Mouse (Mus musculus): ENCODE measurements around the gene Cenpa.
"Not testable (repeated sequence)": the region's sequence is repeated elsewhere in the genome, so short reads cannot be mapped to it uniquely, and the experiment has no call there.

Gene Cenpa

DNA sequence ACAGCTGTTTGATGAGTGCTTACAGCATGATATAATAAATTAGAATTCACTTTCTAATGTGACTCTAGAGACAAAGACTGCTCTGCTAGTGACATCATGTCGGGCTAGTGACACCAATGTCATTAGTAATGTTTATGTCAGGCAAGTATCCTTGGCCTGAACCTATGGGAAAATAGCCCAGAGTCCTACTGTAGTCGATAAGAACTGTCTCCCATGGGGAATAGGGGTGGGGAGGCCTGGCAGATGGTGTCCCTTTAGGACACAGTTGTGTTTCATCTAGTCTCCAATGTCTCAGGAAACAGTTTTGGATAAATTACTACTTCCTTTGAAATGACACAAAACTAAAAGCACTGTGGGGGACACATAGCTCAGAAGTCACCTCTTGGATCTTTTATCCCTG lies 20.5 kb upstream of the Cenpa start:
- DNase-seq (ENCODE audit: low spot score in 2 of 2): no peak

DNA sequence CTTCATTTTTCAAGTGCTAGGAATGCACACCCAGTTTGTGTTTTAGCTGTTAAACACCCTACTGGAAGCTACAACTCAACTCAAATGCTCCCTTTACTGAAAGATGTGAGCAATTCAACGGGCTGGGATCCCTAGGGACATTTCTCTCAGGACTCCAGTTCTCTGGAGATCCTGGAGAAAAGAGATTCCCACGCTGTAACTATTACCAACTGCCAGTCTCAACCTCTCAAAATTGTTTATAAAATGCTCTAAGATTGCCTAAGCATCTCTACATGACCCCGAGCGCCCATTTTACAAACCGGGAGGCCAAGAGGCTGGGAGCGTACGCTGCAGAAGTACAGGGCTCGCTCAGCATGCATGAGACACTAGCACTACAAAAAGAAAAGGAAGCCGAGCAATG lies 19.2 kb upstream of the Cenpa start:
- no peak for DNase-seq (ENCODE audit: low spot score in 2 of 2)

DNA sequence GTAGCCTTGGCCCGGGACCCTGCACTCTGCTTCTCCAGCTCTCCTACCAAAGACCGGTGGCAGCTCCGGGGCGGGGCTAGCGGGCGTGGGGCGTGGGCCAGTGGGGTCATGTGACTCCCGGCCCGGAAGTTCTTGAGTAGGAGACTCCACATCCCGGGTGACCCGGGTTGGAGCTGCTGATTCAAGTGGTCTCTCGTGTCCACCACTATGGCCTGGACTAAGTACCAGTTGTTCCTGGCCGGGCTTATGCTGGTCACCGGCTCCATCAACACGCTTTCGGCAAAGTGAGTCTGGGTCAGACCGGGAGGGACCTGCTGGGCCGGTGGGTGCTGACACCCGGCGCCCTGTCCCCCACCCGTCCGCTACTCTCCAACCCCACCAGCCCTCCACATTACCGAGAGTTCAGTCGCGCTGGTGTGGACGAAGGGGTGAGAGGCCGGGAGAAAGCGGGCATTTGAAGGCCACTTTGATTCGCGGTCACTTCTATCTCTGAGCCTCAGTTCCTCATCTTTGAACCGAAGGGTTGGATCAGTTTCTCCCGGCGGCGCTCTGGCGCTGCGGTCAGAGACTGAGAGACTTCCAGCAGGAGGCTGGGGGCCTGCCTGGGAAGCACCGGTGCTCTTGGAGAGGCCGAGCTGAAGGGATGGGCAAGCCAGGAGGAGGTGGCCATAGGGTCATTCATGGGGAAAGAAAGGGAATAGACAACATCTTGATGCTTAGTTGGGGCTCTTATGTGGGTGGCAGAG lies 18.6 kb upstream of the Cenpa start, which contains the start of gene Slc35f6:
Gene Slc35f6 (plus strand): TSS at position 119 of the 746 bp plus-strand sequence.
- DNase-seq (ENCODE audit: low spot score in 2 of 2): peak; percentile 90 to 91

DNA sequence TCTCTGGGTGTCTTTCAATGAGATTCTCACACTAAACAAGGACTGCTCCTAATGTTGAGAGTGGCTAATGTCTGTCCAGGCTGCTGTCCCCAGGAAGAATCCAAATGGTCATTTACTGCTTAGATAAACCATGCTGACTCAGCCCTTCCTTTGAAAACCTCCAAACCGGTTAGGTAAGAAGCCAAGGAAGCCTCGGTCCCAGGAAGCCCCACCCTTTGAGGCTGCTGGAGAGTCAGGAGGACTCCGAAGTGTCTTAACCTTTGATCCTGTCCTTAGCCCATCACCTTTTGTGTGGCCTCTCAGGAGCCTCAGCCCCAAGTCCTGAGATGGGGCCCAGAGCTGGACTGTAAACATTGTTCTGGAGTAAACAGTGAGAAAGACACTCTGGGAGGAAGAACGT lies 17.0 kb upstream of the Cenpa start:
- DNase-seq (ENCODE audit: low spot score in 2 of 2): no peak

DNA sequence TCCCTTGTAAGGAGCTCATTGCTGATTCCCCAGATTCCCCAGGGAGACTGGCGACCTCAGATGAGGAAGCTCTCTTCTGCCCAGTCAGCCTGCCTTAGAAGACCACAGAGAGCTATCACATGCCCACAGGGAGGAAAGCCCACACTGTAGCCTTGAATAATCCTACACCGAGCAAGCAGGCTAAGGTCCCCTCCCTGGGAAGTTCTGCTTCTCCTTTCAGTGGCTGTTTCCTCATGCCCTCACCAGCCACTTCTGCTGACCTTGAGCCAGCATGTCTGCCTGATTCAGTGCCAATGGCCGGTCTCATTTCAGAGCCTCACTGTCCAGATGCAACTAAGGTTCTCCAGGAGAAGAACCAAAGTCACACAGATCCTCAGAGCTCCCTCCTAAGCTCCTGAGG lies 15.8 kb upstream of the Cenpa start:
- DNase-seq (ENCODE audit: low spot score in 2 of 2): no peak

DNA sequence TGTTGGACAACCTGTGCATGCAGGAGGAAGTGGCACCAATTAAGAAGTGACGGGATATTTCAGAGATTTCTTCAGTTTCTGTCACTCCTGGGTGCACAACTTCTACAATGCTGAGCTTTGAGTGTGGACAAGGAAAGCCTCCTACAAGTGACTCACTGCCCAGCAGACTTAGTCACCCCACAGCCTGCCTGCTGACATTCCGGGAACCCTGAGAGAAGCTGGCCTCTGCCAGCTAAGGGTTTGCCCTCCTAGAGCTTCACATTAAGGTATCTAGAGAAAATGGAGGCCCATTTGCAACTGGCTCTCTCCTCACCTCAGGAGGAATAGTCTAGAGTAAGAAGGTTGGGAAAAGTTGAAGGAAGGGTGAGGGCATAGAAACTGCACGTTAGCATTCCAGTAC lies 15.0 kb upstream of the Cenpa start:
- no peak for DNase-seq (ENCODE audit: low spot score in 2 of 2)

DNA sequence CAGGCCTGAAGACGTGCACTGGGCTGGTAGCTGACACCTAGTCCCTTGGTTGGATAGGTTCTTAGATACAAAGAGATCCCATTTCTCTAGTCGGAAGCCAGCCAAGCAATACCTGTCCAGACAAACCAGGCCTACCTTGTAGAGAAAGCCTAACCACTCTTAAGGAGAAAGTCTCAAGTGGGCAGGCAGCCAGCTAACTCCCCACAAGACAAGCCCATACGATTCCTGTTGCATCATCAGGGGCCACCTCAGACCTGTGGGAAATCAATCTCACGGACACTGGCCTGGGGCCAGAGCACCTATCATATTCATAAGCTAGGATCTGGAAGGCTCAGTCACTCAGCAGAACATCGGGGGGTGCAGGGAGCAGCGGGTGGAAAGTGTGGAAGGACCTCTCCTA lies 13.3 kb upstream of the Cenpa start:
- DNase-seq (ENCODE audit: low spot score in 2 of 2): no peak

DNA sequence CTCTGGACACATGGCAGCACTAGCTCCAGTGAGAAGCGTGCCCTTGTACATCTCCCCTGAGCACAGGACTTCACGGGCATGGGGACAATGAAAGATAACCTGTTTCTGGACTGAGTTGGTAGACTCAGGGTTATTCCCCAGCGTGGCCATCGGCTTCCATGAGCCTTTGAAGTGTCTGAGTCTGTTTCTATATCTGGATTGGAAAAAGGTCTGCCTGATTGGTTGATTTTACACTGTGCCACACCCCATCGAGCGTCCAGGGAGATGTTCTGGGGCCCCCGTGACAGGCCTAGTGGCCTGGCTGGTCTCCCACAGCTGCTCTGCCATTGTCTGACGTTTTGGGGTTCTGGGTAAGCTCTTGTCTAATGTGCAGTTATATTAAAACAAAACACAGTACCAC lies 11.5 kb upstream of the Cenpa start:
- DNase-seq (ENCODE audit: low spot score in 2 of 2): no peak

DNA sequence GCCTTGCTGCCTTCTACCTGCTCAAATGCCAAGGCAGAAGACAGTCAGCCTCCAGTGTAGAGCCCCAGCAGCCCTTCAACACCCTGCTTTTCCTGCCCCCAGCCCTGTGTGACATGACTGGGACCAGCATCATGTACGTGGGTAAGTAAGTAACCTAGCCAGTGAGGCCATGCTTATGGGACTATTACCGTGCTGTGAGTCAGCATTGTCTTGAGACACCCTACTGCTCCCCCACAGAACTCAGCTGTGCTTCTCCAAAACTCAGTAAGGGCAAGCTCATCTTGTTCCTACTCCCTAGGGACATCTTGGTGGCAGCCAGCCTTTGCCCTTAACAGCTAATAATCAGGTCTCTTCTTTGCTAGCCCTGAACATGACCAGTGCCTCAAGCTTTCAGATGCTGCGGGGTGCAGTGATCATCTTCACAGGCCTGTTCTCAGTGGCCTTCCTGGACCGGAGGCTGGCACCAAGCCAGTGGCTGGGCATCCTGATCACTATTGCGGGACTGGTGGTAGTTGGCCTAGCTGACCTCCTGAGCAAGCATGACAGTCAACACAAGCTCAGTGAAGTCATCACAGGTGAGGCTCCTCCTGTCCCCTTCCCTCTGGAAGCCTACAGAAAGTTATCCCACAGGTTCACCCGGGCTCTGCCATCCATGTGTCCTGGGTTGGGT lies 10.9 kb upstream of the Cenpa start:
- DNase-seq (ENCODE audit: low spot score in 2 of 2): no peak

DNA sequence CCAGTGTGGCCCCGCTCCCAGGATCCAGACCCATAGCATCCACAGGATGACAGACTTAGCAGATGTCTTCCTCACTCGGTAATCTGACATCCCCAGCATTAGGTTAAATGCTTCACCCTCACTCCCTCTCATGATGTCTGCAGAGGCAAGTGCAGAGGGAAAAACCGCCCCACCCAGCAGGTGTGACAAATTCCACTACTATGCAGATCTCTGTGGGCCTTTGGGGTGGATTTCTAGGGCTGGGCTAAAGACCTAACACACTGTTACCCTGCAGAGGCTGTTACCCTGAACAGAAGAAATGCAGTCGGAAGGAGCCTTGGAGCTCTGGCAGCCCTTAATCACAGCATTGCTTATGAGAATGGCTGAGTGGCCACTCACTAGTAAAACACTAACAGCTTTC lies 7.5 kb upstream of the Cenpa start:
- no peak for DNase-seq (ENCODE audit: low spot score in 2 of 2)

DNA sequence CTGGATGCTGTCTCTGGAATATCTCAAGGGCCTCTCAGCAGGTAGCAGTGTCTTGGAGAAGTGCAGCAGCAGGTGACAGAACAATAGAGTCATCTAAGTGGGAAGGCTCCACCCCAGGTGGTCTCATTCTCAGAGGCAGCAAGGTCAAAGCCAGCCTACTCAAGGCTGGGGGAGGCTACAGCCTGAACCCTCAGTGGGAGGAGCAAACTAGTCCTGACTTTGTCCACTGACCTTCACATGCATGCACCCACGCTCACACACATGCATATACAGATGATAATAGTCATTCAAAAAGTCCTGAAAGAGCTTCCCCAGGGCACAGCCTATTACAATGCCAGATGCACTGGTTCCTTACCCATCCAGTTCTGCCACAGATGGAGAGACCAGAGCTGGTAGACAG lies 6.3 kb upstream of the Cenpa start:
- no peak for DNase-seq (ENCODE audit: low spot score in 2 of 2)

DNA sequence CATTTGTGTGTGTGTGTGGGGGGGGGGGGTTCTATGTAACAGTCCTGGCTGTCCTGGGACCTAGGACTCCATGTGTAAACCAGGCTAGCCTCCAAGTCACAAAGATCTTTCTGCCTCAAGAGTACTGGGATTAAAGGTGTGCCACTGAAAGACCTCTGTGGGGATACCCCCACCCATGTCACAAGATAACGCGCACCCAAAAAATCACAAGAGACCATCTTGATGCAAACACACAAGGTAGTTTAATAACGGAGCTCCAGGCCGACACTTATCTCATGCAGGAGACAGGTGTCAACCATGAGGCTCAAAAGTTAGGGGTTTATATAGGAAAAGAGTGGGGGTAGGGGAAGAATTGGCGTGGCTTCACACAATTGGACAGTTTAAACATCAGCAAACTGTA lies 5.8 kb upstream of the Cenpa start:
- no peak for DNase-seq (ENCODE audit: low spot score in 2 of 2)

DNA sequence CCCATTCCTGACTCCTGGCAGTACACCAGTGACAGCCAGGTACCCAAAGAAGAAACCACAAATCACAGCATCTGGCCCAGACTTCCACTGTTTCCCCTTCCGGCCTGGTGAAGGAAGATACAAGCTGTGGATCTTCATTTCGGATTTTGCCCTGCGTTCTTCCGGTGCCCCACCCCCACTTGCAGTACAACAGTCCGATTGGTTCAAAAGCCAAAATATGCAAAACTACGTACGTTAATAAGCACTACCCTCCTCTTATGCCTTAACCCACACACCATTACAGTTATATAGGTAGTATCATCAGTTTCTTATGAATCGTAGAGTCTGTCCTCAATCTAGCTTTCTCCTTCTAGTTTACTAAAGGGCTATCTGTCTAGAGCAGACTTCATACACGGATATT lies 1.2 kb upstream of the Cenpa start:
- no peak for DNase-seq (ENCODE audit: low spot score in 2 of 2)

DNA sequence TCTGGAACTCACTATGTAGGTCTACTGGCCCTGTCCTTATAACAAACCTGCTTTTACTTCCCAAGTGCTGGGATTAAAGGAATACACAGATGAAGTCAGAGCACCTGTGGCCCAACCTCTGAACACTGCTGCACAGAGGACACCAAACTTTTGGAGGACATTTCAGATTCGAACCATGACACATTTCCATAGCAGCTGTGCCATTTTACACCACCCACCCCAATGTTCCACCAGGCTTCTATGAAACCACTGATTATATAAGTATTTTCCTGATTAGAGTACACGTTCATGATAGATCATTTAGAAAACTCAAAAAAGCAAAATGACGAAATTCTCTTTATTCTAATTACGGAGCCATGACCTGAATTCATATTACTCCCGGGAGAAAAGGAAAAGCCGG lies 609 bp upstream of the Cenpa start:
- DNase-seq (ENCODE audit: low spot score in 2 of 2): no peak

DNA sequence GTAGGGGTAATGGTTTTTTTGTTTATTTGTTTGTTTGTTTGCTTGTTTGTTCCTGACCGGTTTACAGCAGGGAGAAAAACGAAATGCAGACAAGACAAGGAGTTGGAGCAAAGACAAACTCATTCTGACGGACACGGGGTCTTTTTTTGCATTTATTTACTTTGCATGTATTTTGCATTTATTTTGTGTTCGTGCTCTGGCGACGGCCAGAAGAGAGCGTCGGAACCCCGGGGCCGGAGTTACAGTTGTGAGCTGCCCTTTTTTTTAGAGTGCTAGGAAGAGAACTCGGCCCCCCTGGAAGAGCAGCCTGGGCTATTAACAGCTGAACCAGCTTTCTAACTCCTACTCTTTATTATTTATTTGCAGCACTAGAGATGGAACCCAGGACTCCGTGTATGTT lies 638 bp downstream of the Cenpa start:
- DNase-seq (ENCODE audit: low spot score in 2 of 2): no peak

DNA sequence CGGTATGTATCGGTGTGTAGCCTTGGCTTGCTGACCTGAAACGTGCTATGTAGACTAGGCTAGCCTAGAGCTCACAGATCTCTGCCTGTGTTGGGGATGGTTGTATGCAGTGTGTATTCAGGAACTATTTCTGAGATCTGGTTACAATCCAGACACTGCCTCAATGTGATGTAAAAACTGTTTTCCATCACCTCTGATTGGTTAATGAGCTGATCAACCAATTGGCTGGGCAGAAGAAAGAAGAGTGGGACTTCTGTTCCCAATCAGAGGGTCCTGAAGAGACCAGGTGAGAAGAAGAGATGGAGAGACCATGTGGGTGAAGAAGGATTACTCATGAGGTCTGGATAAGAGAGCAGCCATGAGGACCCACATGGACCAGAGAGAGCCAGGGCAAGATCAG lies 1.1 kb downstream of the Cenpa start:
- no peak for DNase-seq (ENCODE audit: low spot score in 2 of 2)

DNA sequence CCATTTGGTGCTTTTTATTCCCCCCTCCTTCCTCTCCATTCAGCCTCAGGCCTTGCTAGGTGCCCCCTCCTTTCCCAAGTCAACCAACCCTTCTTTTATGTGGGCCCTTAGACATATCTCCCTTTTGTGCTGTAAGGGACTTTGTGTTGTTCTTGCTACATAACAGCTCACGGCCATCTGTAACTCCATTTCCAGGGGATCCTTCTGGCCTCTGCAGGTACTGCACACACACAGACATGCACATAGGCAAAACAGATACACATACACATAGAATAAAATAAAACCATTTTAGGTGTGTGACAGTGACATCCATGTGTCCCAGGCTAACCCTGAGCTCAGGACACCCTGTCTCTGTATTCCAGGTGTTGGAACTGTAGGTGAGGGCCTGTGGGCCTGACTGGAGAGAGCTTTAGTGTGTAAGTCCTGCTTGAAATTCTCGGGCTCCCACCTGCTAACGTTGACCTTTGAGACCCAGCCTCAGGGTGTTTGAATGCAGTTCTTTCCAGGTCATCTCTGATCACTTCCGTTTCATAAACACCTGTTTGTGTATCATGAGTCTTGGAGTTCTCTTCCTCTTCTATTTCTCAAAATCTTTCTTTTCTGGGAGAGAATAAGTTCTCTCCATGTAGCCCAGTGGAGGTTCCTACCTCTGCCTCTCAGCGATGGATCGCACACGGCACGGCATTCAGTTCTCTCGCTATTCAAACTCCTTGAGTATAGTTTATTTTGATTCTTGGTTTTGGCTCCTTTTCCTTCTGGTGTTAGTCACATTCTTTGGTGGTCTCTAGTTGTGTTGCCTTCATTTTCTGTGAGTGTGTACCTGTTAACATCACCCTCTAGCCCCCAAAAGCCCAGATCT lies 2.3 kb downstream of the Cenpa start:
- no peak for DNase-seq (ENCODE audit: low spot score in 2 of 2)

DNA sequence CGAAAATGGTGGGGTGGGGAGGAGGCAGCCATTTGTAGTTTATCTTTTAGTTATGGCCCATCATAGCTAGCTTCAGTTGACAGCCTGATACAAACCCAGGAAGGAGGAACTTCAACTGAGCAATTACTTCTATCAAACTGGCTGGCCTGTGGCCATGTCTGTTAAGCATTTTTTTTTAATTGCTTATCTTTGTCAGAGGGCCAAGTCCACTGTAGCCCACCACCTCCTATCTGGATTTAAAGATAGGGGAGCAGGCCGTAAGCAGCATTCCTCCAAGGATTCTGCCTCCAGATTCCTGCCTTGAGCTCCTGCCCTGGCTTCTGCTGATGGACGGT lies 2.9 kb downstream of the Cenpa start:
- DNase-seq (ENCODE audit: low spot score in 2 of 2): no peak

DNA sequence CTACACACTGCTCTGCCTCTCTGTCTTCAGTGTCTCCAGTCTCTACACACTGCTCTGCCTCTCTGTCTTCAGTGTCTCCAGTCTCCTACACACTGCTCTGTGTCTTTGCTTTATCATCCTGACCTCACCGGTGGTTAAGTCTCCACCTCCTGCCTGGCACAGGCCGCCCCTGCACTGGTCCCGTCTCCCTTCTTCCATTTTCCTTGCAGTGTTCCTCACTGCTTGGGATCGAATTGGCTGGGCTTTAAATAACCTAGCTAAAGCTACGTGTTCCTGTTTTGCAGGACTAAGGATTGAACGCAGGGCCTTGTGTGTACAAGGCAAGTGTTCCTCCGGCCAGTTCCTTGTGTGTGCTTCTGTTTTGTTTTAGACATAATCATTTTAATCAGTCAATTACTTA lies 3.5 kb downstream of the Cenpa start:
- DNase-seq (ENCODE audit: low spot score in 2 of 2): no peak

DNA sequence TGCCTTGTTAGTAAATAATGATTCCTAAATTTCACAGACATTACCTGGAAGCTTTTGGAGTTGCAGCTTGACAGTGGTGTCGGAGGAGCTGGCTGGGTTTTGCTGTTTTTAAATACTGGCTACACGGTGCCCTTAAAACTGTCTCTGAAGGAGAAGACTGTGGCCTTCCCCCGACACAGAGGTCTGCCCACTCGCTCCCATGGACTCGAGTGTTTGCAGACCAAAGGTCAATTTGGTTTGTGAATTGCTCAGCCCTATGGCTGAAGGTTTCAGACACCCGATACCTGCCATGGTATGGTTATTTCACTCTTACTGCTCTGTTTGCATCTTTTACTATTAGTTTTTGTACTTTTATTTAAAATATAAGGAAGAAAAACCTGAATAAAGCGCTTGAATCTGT lies 7.4 kb downstream of the Cenpa start:
- no peak for DNase-seq (ENCODE audit: low spot score in 2 of 2)

DNA sequence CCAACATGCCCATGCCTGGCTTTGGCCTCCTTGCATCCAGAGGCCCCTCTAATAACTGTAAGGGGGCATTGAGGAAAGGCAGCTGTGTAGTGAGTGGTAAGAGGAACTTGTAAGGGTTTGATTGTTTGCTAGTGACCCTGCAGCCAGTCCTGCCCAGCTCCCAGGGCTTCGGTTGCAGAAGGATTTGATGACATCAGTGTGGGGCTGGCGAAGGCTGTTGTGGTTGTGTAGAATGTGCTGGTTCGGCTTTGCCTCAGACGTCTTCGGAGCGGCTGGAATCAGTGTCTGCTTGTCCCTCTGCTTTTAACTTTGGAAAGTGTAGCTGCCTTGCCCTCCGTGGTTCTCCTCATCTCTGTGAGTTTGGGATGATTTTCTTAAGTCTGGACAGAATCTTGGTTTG lies 10.2 kb downstream of the Cenpa start:
- DNase-seq (ENCODE audit: low spot score in 2 of 2): no peak

DNA sequence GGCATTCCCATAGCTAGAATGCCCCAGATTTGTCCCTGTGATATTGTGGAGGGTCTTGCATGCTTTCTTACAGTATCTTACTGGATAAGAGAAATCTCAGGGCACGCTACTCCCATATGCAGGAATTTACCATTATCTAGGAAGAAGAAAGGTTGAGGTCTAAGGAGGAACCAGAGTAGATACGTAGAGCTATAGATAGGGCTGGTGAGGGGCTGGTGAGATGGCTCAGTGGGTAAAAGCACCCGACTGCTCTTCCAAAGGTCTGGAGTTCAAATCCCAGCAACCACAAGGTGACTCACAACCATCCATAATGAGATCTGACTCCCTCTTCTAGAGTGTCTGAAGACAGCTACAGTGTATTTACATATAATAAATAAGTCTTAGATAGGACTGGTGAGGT lies 11.5 kb downstream of the Cenpa start:
- not testable (repeated sequence) for DNase-seq (ENCODE audit: low spot score in 2 of 2)

DNA sequence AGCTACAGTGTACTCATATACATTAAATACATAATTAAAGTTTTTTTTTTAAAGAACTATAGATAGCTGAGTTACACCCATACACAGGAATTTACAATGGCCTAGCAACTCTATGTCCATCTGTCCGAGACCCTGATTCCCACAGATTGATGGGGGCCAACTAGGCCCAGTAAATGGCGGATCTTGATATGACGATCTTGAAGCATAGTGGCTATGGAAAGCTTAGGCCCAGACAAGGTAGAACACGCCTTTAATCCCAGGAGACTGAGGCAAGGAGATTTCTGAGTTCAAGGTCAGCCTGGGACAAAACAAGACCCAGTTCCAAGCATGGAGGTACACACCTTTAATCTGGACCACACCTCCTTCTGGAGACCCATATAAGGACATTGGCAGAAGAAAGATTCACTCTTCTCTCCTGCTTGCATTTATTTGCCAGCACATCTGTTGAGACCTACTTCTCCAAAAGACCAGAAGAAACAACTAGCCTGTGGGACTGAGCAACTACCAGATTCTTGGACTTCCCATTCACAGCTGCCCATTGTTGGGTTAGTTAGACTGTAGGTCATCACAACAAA lies 12.2 kb downstream of the Cenpa start:
- no peak for DNase-seq (ENCODE audit: low spot score in 2 of 2)
